Mouse (Mus musculus): Measurements from ENCODE around the gene Gm11634. TPM values are rescaled to one million over a fixed set of nuclear protein-coding genes. Genes with fewer than 3 reads are reported as not detected.
A peak's percentile ranks its signal among the peaks of the same experiment; 100 is the strongest.

Gm11634 gene
- polyA plus RNA-seq, 1 experiment from 2014 or later: not detected

GRCm38 (mm10) chr11:101583205-101583604 is 15.9 kb downstream of the Gm11634 start:
- 94% methylated on average over 2 of the region's 2 CpGs for WGBS

GRCm38 (mm10) chr11:101582054-101583035 is 16.7 kb downstream of the Gm11634 start, which contains the start of gene Tmem106a:
Tmem106a (plus strand) TSS chr11:101582242.
- Histone ChIP-seq H3K27me3 (replicated peaks) (no peaks in the 10 kb centered on the region), H3K36me3 (replicated peaks) (peaks cover 29% of the 10 kb centered on the region), H3K9me3 (no peaks in the 10 kb centered on the region), H3K4me1 (no peaks in the 10 kb centered on the region), H3K4me2 (peak within 1 kb of the TSS; percentile 33), H3K9ac (no peak within 1 kb of the TSS), H3K27ac (no peak within 1 kb of the TSS), H3K4me3 (peak within 1 kb of the TSS; percentile 21)
- ATAC-seq (replicated peaks): no peak
- WGBS: 22% methylated on average over 30 of the region's 31 CpGs

More at GRCm38 (mm10) chr11:101583205-101583604, 15.9 kb downstream of the Gm11634 start:
- Histone ChIP-seq H3K9ac (no peak overlapping the region), H3K27ac (no peak overlapping the region), H3K4me1 (no peaks in the 10 kb centered on the region), H3K4me3 (no peak overlapping the region), H3K4me2 (no peak overlapping the region), H3K9me3 (no peaks in the 10 kb centered on the region), H3K36me3 (replicated peaks) (peaks cover 21% of the 10 kb centered on the region), H3K27me3 (replicated peaks) (no peaks in the 10 kb centered on the region)
- ATAC-seq (replicated peaks): no peak

- H3K4me2 ChIP-seq: no peak overlapping the region
- H3K9ac ChIP-seq: no peak overlapping the region
- no peaks in the 10 kb centered on the region for H3K27me3 ChIP-seq (replicated peaks)
- peaks cover 38% of the 10 kb centered on the region for H3K36me3 ChIP-seq (replicated peaks)
- WGBS: 80% methylated on average over 6 of the region's 6 CpGs
- no peaks in the 10 kb centered on the region for H3K4me1 ChIP-seq
- H3K4me3 ChIP-seq: no peak overlapping the region
- no peaks in the 10 kb centered on the region for H3K9me3 ChIP-seq
- ATAC-seq (replicated peaks): no peak
- H3K27ac ChIP-seq: no peak overlapping the region
Measured at GRCm38 (mm10) chr11:101581081-101581764, 17.8 kb downstream of the Gm11634 start.

GRCm38 (mm10) chr11:101576116-101576515 is 22.9 kb downstream of the Gm11634 start:
- Histone ChIP-seq H3K27me3 (replicated peaks) (no peaks in the 10 kb centered on the region), H3K27ac (no peak overlapping the region), H3K4me2 (no peak overlapping the region), H3K9ac (no peak overlapping the region), H3K9me3 (no peaks in the 10 kb centered on the region), H3K4me3 (no peak overlapping the region), H3K4me1 (no peaks in the 10 kb centered on the region), H3K36me3 (replicated peaks) (peaks cover 80% of the 10 kb centered on the region)
- ATAC-seq (replicated peaks): no peak
- 82% methylated on average over 6 of the region's 6 CpGs for WGBS

- H3K27ac ChIP-seq: no peak overlapping the region
- no peak overlapping the region for H3K9ac ChIP-seq
- H3K4me2 ChIP-seq: no peak overlapping the region
- peaks cover 81% of the 10 kb centered on the region for H3K36me3 ChIP-seq (replicated peaks)
- H3K9me3 ChIP-seq: no peaks in the 10 kb centered on the region
- WGBS: 75% methylated on average over 3 of the region's 3 CpGs
- no peak for ATAC-seq (replicated peaks)
- H3K4me3 ChIP-seq: no peak overlapping the region
- no peaks in the 10 kb centered on the region for H3K4me1 ChIP-seq
- H3K27me3 ChIP-seq (replicated peaks): no peaks in the 10 kb centered on the region
Measured at GRCm38 (mm10) chr11:101568421-101568820, 30.6 kb downstream of the Gm11634 start.

- Histone ChIP-seq H3K4me3 (no peak overlapping the region), H3K27me3 (replicated peaks) (no peaks in the 10 kb centered on the region), H3K4me1 (no peaks in the 10 kb centered on the region), H3K9me3 (no peaks in the 10 kb centered on the region), H3K36me3 (replicated peaks) (peaks cover 58% of the 10 kb centered on the region), H3K27ac (no peak overlapping the region), H3K9ac (no peak overlapping the region), H3K4me2 (no peak overlapping the region)
- WGBS: 34% methylated on average over 5 of the region's 5 CpGs
- no peak for ATAC-seq (replicated peaks)
Measured at GRCm38 (mm10) chr11:101562391-101562790, 36.7 kb downstream of the Gm11634 start.

- ATAC-seq (replicated peaks): no peak
- Histone ChIP-seq H3K4me1 (peaks cover 28% of the 10 kb centered on the region), H3K9me3 (no peaks in the 10 kb centered on the region), H3K27me3 (replicated peaks) (no peaks in the 10 kb centered on the region), H3K36me3 (replicated peaks) (peaks cover 39% of the 10 kb centered on the region), H3K4me3 (no peak overlapping the region), H3K4me2 (no peak overlapping the region), H3K27ac (no peak overlapping the region), H3K9ac (no peak overlapping the region)
- WGBS: 83% methylated on average over 2 of the region's 2 CpGs
Measured at GRCm38 (mm10) chr11:101556954-101557353, 42.1 kb downstream of the Gm11634 start.

- no peak for ATAC-seq (replicated peaks)
- H3K36me3 ChIP-seq (replicated peaks): peaks cover 39% of the 10 kb centered on the region
Measured at GRCm38 (mm10) chr11:101556541-101556940, 42.5 kb downstream of the Gm11634 start.

GRCm38 (mm10) chr11:101553354-101553930 is 45.6 kb downstream of the Gm11634 start:
- Histone ChIP-seq H3K4me1 (peaks cover 39% of the 10 kb centered on the region), H3K9me3 (no peaks in the 10 kb centered on the region), H3K27ac (peak overlapping the region; percentile 93), H3K4me3 (peak overlapping the region; percentile 78), H3K4me2 (peak overlapping the region; percentile 67), H3K36me3 (replicated peaks) (peaks cover 10% of the 10 kb centered on the region; the same call in 1 of the 2 replicates), H3K9ac (peak overlapping the region; percentile 85), H3K27me3 (replicated peaks) (no peaks in the 10 kb centered on the region)
- ATAC-seq (replicated peaks): no peak
- 24% methylated on average over 8 of the region's 8 CpGs for WGBS

More at GRCm38 (mm10) chr11:101556541-101556940, 42.5 kb downstream of the Gm11634 start:
- H3K9me3 ChIP-seq: no peaks in the 10 kb centered on the region
- H3K4me1 ChIP-seq: peaks cover 28% of the 10 kb centered on the region
- 94% methylated on average over 7 of the region's 7 CpGs for WGBS
- H3K9ac ChIP-seq: no peak overlapping the region
- no peak overlapping the region for H3K4me3 ChIP-seq
- H3K4me2 ChIP-seq: no peak overlapping the region
- H3K27ac ChIP-seq: no peak overlapping the region
- no peaks in the 10 kb centered on the region for H3K27me3 ChIP-seq (replicated peaks)

- Histone ChIP-seq H3K9ac (peak overlapping the region; percentile 85), H3K9me3 (no peaks in the 10 kb centered on the region), H3K4me1 (peaks cover 39% of the 10 kb centered on the region), H3K4me3 (peak overlapping the region; percentile 78), H3K27me3 (replicated peaks) (no peaks in the 10 kb centered on the region), H3K36me3 (replicated peaks) (peaks cover 6% of the 10 kb centered on the region; the same call in 1 of the 2 replicates), H3K4me2 (peak overlapping the region; percentile 67), H3K27ac (peak overlapping the region; percentile 97)
- WGBS: under 1% methylated on average over 37 of the region's 37 CpGs
- ATAC-seq (replicated peaks): peak; percentile 98
Measured at GRCm38 (mm10) chr11:101552476-101553300, 46.4 kb downstream of the Gm11634 start.

- WGBS: under 1% methylated on average over 43 of the region's 43 CpGs
- Histone ChIP-seq H3K9me3 (no peaks in the 10 kb centered on the region), H3K4me1 (peaks cover 39% of the 10 kb centered on the region), H3K27ac (peak within 1 kb of the TSS; percentile 97), H3K4me2 (peak within 1 kb of the TSS; percentile 78), H3K9ac (peak within 1 kb of the TSS; percentile 85), H3K4me3 (peak within 1 kb of the TSS; percentile 78), H3K36me3 (replicated peaks) (peaks cover 6% of the 10 kb centered on the region; the same call in 1 of the 2 replicates), H3K27me3 (replicated peaks) (no peaks in the 10 kb centered on the region)
- peak; percentile 87 for ATAC-seq (replicated peaks)
Measured at GRCm38 (mm10) chr11:101551751-101552475, 47.1 kb downstream of the Gm11634 start, which contains the start of the genes Brca1 and Nbr1. Brca1 (minus strand) TSS chr11:101551955. Nbr1 (plus strand) TSS chr11:101552149.

Measured in midbrain, embryonic 15.5 days (tissue).